Mouse (Mus musculus): Measurements from ENCODE around the gene Fth1. TPM values are rescaled to one million over a fixed set of nuclear protein-coding genes. Genes with fewer than 3 reads are reported as not detected.

Fth1 gene
- total RNA-seq (2023), result 2,251 to 2,402 TPM (median 2,321 TPM) in 4 replicates

GRCm38 (mm10) chr19:9980258-9980657, at the start of gene Fth1:
Fth1 (plus strand) TSS chr19:9980598.

GRCm38 (mm10) chr19:10001206-10001969, 21.0 kb downstream of the Fth1 start, which contains the start of the genes Best1 and Rab3il1:
Best1 (minus strand) TSS chr19:10001633.
Rab3il1 (plus strand) TSS chr19:10001669.

Other genes with a start within 250 kb of the Fth1 start
- gene Scgb2a2, start 133.0 kb upstream of the Fth1 start, total RNA-seq (2023), result not detected in 4 replicates
- 31.8 to 39.2 TPM (median 35.7 TPM) in 4 replicates for gene Incenp, start 81.0 kb upstream of the Fth1 start, total RNA-seq (2023)
- gene Best1, start 21.0 kb downstream of the Fth1 start, total RNA-seq (2023), result 0.36 TPM in 1 of 4 replicates, not detected in the others
- 0.63 to 2.3 TPM (median 1.3 TPM) in 4 replicates for gene Rab3il1, start 21.1 kb downstream of the Fth1 start, total RNA-seq (2023)
- 0.33 to 0.60 TPM (median 0.41 TPM) in 4 replicates for gene Fads3, start 61.0 kb downstream of the Fth1 start, total RNA-seq (2023)
- 0.27 to 1.4 TPM (median 0.86 TPM) in 4 replicates for gene Fads2, start 121.1 kb downstream of the Fth1 start, total RNA-seq (2023)
- 3.3 to 5.7 TPM (median 4.3 TPM) in 4 replicates for gene Fads1, start 202.3 kb downstream of the Fth1 start, total RNA-seq (2023)
- gene Tmem258, start 223.4 kb downstream of the Fth1 start, total RNA-seq (2023), result 86.3 to 98.5 TPM (median 92.6 TPM) in 4 replicates
- 28.4 to 35.4 TPM (median 29.7 TPM) in 4 replicates for gene Fen1, start 223.6 kb downstream of the Fth1 start, total RNA-seq (2023)

Data from B cell, adult 62 days (primary cell).